Mouse (Mus musculus): Measurements from ENCODE around the gene Slc25a41.
"Not testable (repeated sequence)": the region's sequence is repeated elsewhere in the genome, so short reads cannot be mapped to it uniquely, and the experiment has no call there.

The Slc25a41 gene

GRCm38 (mm10) chr17:57041554-57041953 is at the start of gene Slc25a41:
Gene Slc25a41, minus strand, starts transcription at chr17:57041654.
- DNase-seq (ENCODE audit: low spot score) = no peak

GRCm38 (mm10) chr17:57087049-57087832 is 45.8 kb upstream of the Slc25a41 start, which contains the start of gene Tubb4a:
Gene Tubb4a, minus strand, starts transcription at chr17:57087782.
- peak; percentile 46 for DNase-seq (ENCODE audit: low spot score)

GRCm38 (mm10) chr17:57085970-57086757 is 44.7 kb upstream of the Slc25a41 start:
- peak; percentile 52 for DNase-seq (ENCODE audit: low spot score)

GRCm38 (mm10) chr17:57082481-57082880 is 41.0 kb upstream of the Slc25a41 start:
- DNase-seq (ENCODE audit: low spot score) = no peak

- no peak for DNase-seq (ENCODE audit: low spot score)
These were observed 39.9 kb upstream of the Slc25a41 start for GRCm38 (mm10) chr17:57081234-57081842.

GRCm38 (mm10) chr17:57079919-57080318 is 38.5 kb upstream of the Slc25a41 start:
- no peak for DNase-seq (ENCODE audit: low spot score)

GRCm38 (mm10) chr17:57078336-57078735 is 36.9 kb upstream of the Slc25a41 start, which contains the start of gene Dennd1c:
Gene Dennd1c, minus strand, starts transcription at chr17:57078514.
- no peak for DNase-seq (ENCODE audit: low spot score)

- DNase-seq (ENCODE audit: low spot score) = no peak
These were observed 35.5 kb upstream of the Slc25a41 start for GRCm38 (mm10) chr17:57076916-57077315.

GRCm38 (mm10) chr17:57070699-57071098 is 29.2 kb upstream of the Slc25a41 start:
- DNase-seq (ENCODE audit: low spot score) = peak; percentile 62

- no peak for DNase-seq (ENCODE audit: low spot score)
These were observed 28.8 kb upstream of the Slc25a41 start for GRCm38 (mm10) chr17:57070272-57070671.

GRCm38 (mm10) chr17:57066908-57067307 is 25.5 kb upstream of the Slc25a41 start:
- no peak for DNase-seq (ENCODE audit: low spot score)

- DNase-seq (ENCODE audit: low spot score) = no peak
These were observed 21.6 kb upstream of the Slc25a41 start for GRCm38 (mm10) chr17:57063031-57063430.

GRCm38 (mm10) chr17:57062548-57062947 is 21.1 kb upstream of the Slc25a41 start:
- no peak for DNase-seq (ENCODE audit: low spot score)

- DNase-seq (ENCODE audit: low spot score) = peak; percentile 64
These were observed 20.6 kb upstream of the Slc25a41 start for GRCm38 (mm10) chr17:57062011-57062521.

GRCm38 (mm10) chr17:57061069-57061468 is 19.6 kb upstream of the Slc25a41 start:
- no peak for DNase-seq (ENCODE audit: low spot score)

- peak; percentile 95 for DNase-seq (ENCODE audit: low spot score)
These were observed 18.9 kb upstream of the Slc25a41 start for GRCm38 (mm10) chr17:57060231-57060801.

- DNase-seq (ENCODE audit: low spot score) = peak; percentile 86
These were observed 18.1 kb upstream of the Slc25a41 start, which contains the start of gene Slc25a23 for GRCm38 (mm10) chr17:57059486-57059977. Gene Slc25a23, minus strand, starts transcription at chr17:57059863.

GRCm38 (mm10) chr17:57058891-57059485 is 17.5 kb upstream of the Slc25a41 start, which contains the start of gene Crb3:
Gene Crb3, plus strand, starts transcription at chr17:57059105.
- DNase-seq (ENCODE audit: low spot score) = peak; percentile 63

- no peak for DNase-seq (ENCODE audit: low spot score)
These were observed 14.8 kb upstream of the Slc25a41 start for GRCm38 (mm10) chr17:57056246-57056645.

GRCm38 (mm10) chr17:57051679-57052078 is 10.2 kb upstream of the Slc25a41 start:
- not testable (repeated sequence) for DNase-seq (ENCODE audit: low spot score)

- DNase-seq (ENCODE audit: low spot score) = no peak
These were observed 7.4 kb upstream of the Slc25a41 start for GRCm38 (mm10) chr17:57048816-57049215.

All from testis, postnatal 10 days (tissue).